Mouse (Mus musculus) heart, postnatal 0 days (tissue): ENCODE data around the gene Reln. TPM values are rescaled to one million over a fixed set of nuclear protein-coding genes. Genes with fewer than 3 reads are reported as not detected.

Experiments used
- ATAC-seq: fragments of 200-750 bp; cut with Nextera tagmentation; 2 replicates; pipeline ENCODE4 v1.8.0; 2017; ENCODE audit warnings: low read depth, moderate number of reproducible peaks, moderate library complexity; ENCODE audit not compliant: insufficient read depth
- DNase-seq: peaks from one replicate; pipeline ENCODE4 v3.0.0-alpha.2; 2016; ENCODE audit warnings: low spot score
- H3K27ac ChIP-seq: fragments of 300-500 bp; sonication (generic); 2 replicates; pipeline ENCODE4 v1.5.1; 2014; ENCODE audit warnings: low read depth, mild to moderate bottlenecking
- H3K27me3 ChIP-seq: fragments of 300-500 bp; sonication (generic); 2 replicates; pipeline ENCODE4 v1.6.1; 2014; ENCODE audit warnings: low read length, mixed read lengths; ENCODE audit not compliant: control insufficient read depth, insufficient read depth
- H3K36me3 ChIP-seq: fragments of 300-500 bp; sonication (generic); replicated peaks from 2 replicates; pipeline ENCODE4 v1.6.1; 2014; ENCODE audit warnings: low read length, mixed read lengths; ENCODE audit not compliant: control insufficient read depth, insufficient read depth
- H3K4me1 ChIP-seq: fragments of 300-500 bp; sonication (generic); 2 replicates; pipeline ENCODE4 v1.6.1; 2014; ENCODE audit warnings: antibody characterized with exemption; ENCODE audit not compliant: control insufficient read depth, insufficient read depth
- H3K4me2 ChIP-seq: fragments of 300-500 bp; sonication (generic); 2 replicates; pipeline ENCODE4 v1.6.1; 2014; ENCODE audit warnings: low read depth, mild to moderate bottlenecking, low read length, moderate library complexity
- H3K4me3 ChIP-seq: fragments of 300-500 bp; sonication (generic); 2 replicates; pipeline ENCODE4 v1.5.1; 2014; ENCODE audit warnings: low read depth, low read length
- H3K9ac ChIP-seq: fragments of 300-500 bp; sonication (generic); replicated peaks from 2 replicates; pipeline ENCODE4 v1.6.1; 2014; ENCODE audit warnings: low read depth, low read length, mixed read lengths
- H3K9me3 ChIP-seq: fragments of 300-500 bp; sonication (generic); replicated peaks from 2 replicates; pipeline ENCODE4 v1.6.1; 2016; ENCODE audit warnings: low read length; ENCODE audit not compliant: control insufficient read depth
- CTCF ChIP-seq: IDR thresholded peaks from 2 replicates; pipeline ENCODE4 v1.5.1; 2016; ENCODE audit warnings: antibody characterized with exemption, control low read depth, low read depth
- EP300 ChIP-seq: IDR thresholded peaks from 2 replicates; pipeline ENCODE4 v1.6.1; 2016; ENCODE audit warnings: antibody characterized with exemption, low read depth
- WGBS: fragments of 180-500 bp; shearing (Covaris S2); extraction: QIAGEN DNeasy Blood & Tissue Kit; methylation state at CpG from one replicate; pipeline ENCODE4 v1.1.7; 2014; 5-methylcytosine and 5-hydroxymethylcytosine counted together
- polyA plus RNA-seq: library from polyadenylated mRNA; unstranded; fragments of >200 nt; fragmentation: Nextera tagmentation; extraction: Ambion mirVana; gene quantifications from 2 replicates; pipeline ENCODE4 v1.2.1, GENCODE M21; 2015
- total RNA-seq: library from RNA; depleted of rRNA; stranded (reverse); fragments of >200 nt; gene quantifications from 2 replicates; pipeline ENCODE4 v1.2.3, GENCODE M21; 2014; ENCODE audit warnings: low replicate concordance; rRNA removed

The Reln gene
- total RNA-seq (8.2 and 14.4 TPM in 2 replicates), polyA plus RNA-seq (1.00 and 1.2 TPM in 2 replicates)

- Histone ChIP-seq H3K9ac (no peak within 1 kb of the TSS), H3K36me3 (no peaks in the 10 kb centered on the region), H3K9me3 (no peaks in the 10 kb centered on the region), H3K4me1 (no peaks in the 10 kb centered on the region), H3K4me3 (peak within 1 kb of the TSS; percentile 65), H3K27me3 (peaks cover 85% of the 10 kb centered on the region), H3K4me2 (peak within 1 kb of the TSS; percentile 96), H3K27ac (no peak within 1 kb of the TSS)
- DNase-seq: no peak
- no peak for ATAC-seq
- TF ChIP-seq EP300 (no peak), CTCF (no peak)
- under 1% methylated on average over 31 of the region's 68 CpGs for WGBS
Measured at GRCm38 (mm10) chr5:22344556-22344975, at the start of gene Reln. TSS of gene Reln (minus strand) at chr5:22344702.

- no peaks in the 10 kb centered on the region for H3K36me3 ChIP-seq
- no peak for TF ChIP-seq CTCF
- TF ChIP-seq EP300: no peak
- H3K4me3 ChIP-seq: no peak overlapping the region
- ATAC-seq: no peak
- H3K4me2 ChIP-seq: no peak overlapping the region
- no peak for DNase-seq
- no peak overlapping the region for H3K27ac ChIP-seq
- H3K4me1 ChIP-seq: no peaks in the 10 kb centered on the region
- no peak overlapping the region for H3K9ac ChIP-seq
- H3K9me3 ChIP-seq: no peaks in the 10 kb centered on the region
- no peaks in the 10 kb centered on the region for H3K27me3 ChIP-seq
- whole genome bisulfite sequencing: 73% methylated on average over 2 of the region's 2 CpGs
Measured at GRCm38 (mm10) chr5:22388502-22388901, 44.0 kb upstream of the Reln start.

GRCm38 (mm10) chr5:22360510-22360909 lies 16.0 kb upstream of the Reln start:
- 72% methylated on average over 9 of the region's 9 CpGs for WGBS

GRCm38 (mm10) chr5:22348412-22348811 lies 3.9 kb upstream of the Reln start:
- H3K27ac ChIP-seq: no peak overlapping the region
- peaks cover 49% of the 10 kb centered on the region for H3K27me3 ChIP-seq
- H3K9ac ChIP-seq: no peak overlapping the region
- no peaks in the 10 kb centered on the region for H3K36me3 ChIP-seq
- ATAC-seq: no peak
- DNase-seq: no peak
- H3K4me1 ChIP-seq: no peaks in the 10 kb centered on the region
- no peak overlapping the region for H3K4me3 ChIP-seq
- no peaks in the 10 kb centered on the region for H3K9me3 ChIP-seq
- TF ChIP-seq CTCF (no peak), EP300 (no peak)
- 23% methylated on average over 3 of the region's 3 CpGs for WGBS
- no peak overlapping the region for H3K4me2 ChIP-seq

More at GRCm38 (mm10) chr5:22360510-22360909, 16.0 kb upstream of the Reln start:
- ATAC-seq (no peak), DNase-seq (no peak)
- Histone ChIP-seq H3K36me3 (no peaks in the 10 kb centered on the region), H3K4me2 (no peak overlapping the region), H3K9me3 (no peaks in the 10 kb centered on the region), H3K27ac (no peak overlapping the region), H3K4me3 (no peak overlapping the region), H3K4me1 (no peaks in the 10 kb centered on the region), H3K27me3 (no peaks in the 10 kb centered on the region), H3K9ac (no peak overlapping the region)
- no peak for TF ChIP-seq EP300
- no peak for TF ChIP-seq CTCF

- H3K27ac ChIP-seq: no peak overlapping the region
- no peaks in the 10 kb centered on the region for H3K9me3 ChIP-seq
- H3K36me3 ChIP-seq: no peaks in the 10 kb centered on the region
- peaks cover 56% of the 10 kb centered on the region for H3K27me3 ChIP-seq
- DNase-seq (no peak), ATAC-seq (no peak)
- H3K4me2 ChIP-seq: no peak overlapping the region
- TF ChIP-seq CTCF: no peak
- no peak for TF ChIP-seq EP300
- H3K9ac ChIP-seq: no peak overlapping the region
- WGBS: 52% methylated on average over 2 of the region's 2 CpGs
- no peak overlapping the region for H3K4me3 ChIP-seq
- no peaks in the 10 kb centered on the region for H3K4me1 ChIP-seq
Measured at GRCm38 (mm10) chr5:22347732-22348131, 3.2 kb upstream of the Reln start.
